Mouse (Mus musculus) fat pad, adult 2 months (tissue): ENCODE measurements around the gene Zbtb46.

Source experiments
- DNase-seq: peaks from one replicate; pipeline ENCODE4 v3.0.0-alpha.2; 2011; ENCODE audit warnings: low read depth, low spot score; ENCODE audit errors: extremely low read depth

Zbtb46 gene

DNA sequence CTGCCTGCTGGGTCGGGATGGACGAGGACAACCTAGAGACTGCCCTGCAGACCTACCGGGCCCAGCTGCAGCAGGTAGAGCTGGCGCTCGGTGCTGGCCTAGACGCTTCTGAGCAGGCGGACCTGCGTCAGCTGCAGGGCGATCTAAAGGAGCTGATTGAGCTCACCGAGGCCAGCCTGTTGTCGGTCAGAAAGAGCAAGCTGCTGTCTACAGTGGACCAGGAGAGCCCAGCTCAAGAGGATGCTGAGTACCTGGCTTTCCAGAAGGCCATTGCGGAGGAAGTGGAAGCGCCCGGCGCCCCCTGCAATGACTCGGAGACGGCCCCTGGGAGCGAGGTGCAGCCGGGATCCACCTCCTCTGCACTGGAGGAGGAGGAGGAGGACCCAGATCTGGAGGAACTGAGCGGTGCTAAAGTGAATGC lies 93.6 kb downstream of the Zbtb46 start:
- no peak for DNase-seq

DNA sequence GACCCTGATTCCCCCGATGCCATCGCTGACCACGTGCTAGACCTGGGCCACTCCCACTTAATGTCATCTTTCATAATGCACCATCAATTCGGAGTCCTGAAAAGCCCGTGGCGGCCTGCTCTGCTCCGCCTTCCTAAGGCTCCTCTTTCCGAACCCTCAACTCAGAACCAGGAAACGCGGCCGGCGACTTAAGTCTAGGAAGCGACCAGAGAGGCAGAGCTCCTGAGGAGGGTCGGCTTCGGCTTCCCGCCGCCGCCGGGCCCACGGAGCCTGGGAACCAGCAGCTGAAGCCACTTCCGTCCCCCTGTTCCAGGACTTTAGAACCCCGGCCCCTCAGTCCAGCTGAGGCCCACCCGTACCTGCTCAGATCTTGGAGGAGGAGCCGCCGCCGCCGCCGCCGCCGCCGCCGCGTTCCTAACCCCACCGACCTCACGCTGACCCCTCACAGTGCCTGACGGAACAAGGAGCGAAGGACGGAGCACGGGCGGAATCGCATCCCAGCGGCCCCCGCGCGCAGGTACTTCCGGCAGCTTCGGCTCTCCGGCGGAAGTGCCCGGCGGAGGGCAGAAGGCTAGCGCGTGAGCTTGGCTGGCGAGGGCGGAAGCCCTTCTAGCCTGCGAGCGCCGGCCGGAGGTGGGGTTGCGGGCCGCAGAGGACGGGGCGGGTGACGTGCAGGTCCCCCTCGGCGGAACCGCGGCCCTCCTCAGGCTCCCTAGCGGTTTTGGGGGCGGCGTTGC lies 94.2 kb downstream of the Zbtb46 start, which contains the start of the genes Zgpat and Arfrp1:
TSS of gene Zgpat (plus strand) at position 69 of the 737 bp plus-strand sequence.
TSS of gene Arfrp1 (minus strand) at position 545 of the 737 bp plus-strand sequence.
- no peak for DNase-seq

DNA sequence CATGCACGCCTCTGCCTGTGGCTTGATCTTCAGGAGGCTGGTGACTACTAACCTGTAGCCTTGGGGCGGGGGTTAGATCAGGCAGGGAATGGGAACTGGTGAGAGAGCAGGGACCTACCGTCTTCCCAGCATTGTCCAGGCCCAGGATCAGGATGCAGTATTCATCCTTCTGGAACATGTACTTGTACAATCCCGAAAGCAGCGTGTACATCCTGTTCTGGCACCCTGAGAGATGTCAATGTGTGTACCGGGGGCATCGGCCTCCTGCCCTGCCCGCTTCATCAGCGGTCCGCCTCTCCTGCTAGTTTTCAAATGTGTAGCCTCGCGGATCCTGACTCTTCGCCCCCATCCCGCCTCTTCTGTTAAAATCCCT lies 94.8 kb downstream of the Zbtb46 start:
- no peak for DNase-seq

DNA sequence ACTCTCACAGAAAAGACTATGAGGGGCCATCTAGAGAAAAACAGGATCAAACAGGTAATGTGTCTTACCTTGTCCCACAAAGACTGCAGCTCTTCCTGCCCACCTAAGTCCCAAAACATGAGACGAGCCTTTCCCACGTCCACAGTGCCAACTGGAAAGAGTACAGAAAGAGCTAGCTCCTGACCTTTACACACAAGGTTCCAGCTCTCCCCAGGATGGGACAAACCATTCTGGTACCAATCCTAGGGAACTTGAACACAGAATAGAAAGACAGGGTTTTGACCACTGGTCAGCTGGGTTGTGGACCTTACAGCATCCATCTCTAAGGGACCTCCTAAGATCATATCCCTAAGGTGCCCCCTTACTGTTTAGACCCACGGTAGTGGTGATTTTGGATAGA lies 95.3 kb downstream of the Zbtb46 start:
- DNase-seq: no peak

DNA sequence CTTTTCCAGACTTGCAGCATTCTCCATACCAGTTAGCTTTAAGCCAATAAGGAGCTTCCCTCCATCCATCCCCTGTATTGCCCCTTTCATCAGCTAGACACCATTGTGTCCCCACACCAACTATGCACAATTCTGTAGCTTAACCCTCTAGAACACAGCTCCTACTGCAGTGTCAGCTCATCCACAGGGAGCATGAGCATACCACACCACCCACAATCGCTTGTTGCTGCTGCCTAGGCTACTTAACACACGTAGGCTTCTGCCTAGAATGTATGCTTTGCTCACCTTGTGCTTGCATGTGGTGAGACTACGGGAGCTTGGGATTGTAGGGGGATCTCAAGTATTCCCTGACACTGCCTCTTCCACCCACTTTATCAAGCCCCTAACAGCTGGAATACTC lies 102.4 kb downstream of the Zbtb46 start:
- DNase-seq: no peak

DNA sequence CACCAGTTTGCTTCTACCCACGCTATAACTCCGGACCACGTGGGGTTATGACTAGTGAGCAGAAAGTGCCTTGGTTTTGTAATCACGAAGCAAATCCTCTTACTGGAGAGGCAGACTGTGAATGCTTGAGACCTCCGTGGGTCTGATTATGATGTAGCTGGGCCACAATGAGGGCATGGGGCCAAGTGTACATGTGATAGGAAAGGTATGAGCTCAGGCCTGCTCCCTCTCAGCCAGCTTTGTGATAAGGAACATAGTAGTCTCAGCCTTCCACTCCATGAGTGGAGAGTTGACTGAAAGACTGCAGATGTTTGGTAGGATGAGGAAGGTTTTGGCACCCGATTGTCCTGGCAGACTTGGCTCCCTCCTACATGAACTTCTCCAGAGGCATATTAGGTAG lies 116.5 kb downstream of the Zbtb46 start:
- no peak for DNase-seq

DNA sequence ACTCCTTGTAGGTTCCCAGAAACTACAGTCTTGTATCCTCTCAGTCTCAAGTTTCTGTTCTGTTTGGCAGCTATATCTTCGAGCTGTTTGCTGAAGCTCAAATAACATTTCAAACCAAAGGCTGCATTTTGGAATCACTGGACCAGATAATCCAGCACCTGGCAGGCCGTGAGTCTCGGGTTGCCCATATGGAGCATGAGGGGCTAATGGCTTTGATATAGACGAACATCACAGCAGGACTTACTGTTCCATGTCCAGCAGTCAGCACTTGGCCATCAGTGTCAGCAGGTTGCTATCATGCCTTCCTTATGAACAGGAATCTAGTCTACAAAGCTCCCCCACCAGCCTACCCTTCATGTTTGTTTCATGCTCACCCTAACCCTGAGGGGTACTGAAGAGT lies 118.8 kb downstream of the Zbtb46 start:
- no peak for DNase-seq
